Mouse (Mus musculus): Measurements from ENCODE around the gene Gm49321.

Gm49321 gene

GRCm38 (mm10) chr12:74009448-74009911 lies 72.0 kb downstream of the Gm49321 start:
- peak in 1 of 2 experiments; percentile 5 for DNase-seq (ENCODE audit: low read depth in 2 of 2, low spot score in 2 of 2)

DNA sequence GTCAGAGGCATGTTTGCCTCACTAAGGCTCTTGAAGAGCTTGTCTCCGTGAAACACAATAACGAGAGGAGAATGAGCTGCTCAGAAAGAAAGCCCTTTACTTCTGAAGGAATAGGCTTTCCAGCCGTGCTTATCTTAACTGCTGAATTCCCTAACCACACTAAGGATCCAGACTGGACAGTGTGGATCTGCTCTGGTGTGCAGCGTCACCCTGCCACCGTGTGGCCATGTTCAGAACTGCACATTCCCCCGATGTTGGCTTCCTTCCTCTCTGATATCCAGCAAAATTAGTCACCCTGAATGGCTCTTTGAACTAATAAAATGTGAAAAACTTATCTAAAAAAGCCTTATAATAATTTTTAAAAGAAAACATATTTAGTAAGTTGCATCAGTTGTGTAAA lies 76.3 kb downstream of the Gm49321 start:
- DNase-seq (ENCODE audit: low read depth in 2 of 2, low spot score in 2 of 2) = peak; percentile 10 to 37

DNA sequence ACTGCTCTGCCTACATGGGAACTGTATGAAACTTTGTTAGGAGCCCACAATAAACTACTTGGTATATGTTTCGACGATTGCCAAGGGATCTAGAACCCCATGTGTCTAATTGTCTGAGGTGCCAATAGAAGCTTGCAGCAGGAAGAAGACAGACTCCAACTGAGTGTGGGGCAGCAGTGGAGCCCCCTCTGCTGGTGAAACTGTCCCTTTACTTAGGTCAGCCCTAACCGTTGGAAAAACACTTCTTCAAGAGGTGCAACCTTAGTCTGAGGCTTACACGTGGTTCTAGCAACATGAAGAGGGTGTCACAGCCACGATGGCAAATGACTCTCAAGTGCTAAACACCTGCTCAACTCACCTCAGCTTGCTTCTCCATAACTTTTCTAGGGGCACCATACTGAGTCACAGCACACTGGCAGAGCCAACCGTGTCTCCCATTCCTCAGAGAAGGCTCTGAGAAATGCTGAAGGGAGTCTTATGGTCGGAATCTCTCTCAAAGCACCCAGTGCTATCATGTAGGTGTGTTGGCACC lies 77.4 kb downstream of the Gm49321 start:
- DNase-seq (ENCODE audit: low read depth in 2 of 2, low spot score in 2 of 2) = peak; percentile 18 to 40

DNA sequence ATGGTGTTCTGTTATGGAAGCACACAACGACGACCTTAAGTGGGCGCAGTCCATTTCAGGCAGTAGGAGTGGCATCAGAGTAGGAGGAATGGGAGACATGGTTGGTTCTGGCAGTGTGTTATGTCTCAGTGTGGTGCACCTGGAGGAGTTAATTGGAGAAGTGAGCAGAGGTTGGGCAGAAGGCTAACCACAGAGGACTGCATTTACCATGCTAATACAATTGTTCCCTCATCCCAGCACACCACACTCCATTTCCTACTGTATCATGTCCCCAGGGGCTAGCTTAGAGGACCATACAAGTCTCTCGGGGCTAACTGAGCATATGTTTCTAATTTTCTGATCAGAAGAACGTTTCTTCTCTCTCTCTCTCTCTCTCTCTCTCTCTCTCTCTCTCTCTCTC lies 78.0 kb downstream of the Gm49321 start:
- DNase-seq (ENCODE audit: low read depth in 2 of 2, low spot score in 2 of 2) = no peak
